In genomic region chr19:16556988-16557387, GRCm38 (mm10) we compare ENCODE assay signal across 22 mouse cellular contexts.
A peak's percentile ranks its signal among the peaks of the same experiment; 100 is the strongest.
DNase-seq lines count a peak whose midpoint lies in the region; ATAC-seq and TF ChIP-seq lines count a peak whose summit lies in the region.
"Had no signal": no experiment of that assay in that cellular context is flagged by ENCODE, and none has a peak within 500 bp of the region (broad histone marks: within the 10 kb centered on the region; RNA-seq: fewer than 3 reads in every experiment).

No protein-coding gene starts in this region.

- no peaks in the 10 kb centered on the region for H3K27me3 ChIP-seq in kidney, embryonic 15.5 days
- H3K27me3 ChIP-seq in lung, postnatal 0 days (replicated peaks; ENCODE audit: insufficient read depth, low read length): no peaks in the 10 kb centered on the region
- H3K27me3 ChIP-seq: heart, embryonic 15.5 days; hindbrain, embryonic 15.5 days; liver, embryonic 13.5 days; neural tube, embryonic 15.5 days had no signal

- no peak for TF ChIP-seq POLR2A in embryonic fibroblast, embryonic 13.5 days (IDR thresholded peaks at IDR 0.05; ENCODE audit: low read depth, low read length)

- ATAC-seq in kidney, embryonic 15.5 days (replicated peaks; ENCODE audit: low FRiP score): 0 out of 2 replicates have a peak, but pooled peaks have one; percentile 36
- peak; percentile 80 for ATAC-seq in lung, postnatal 0 days
- ATAC-seq: activated CD4-positive, CD25-positive, alpha-beta regulatory T cell, adult 4 months; forebrain, embryonic 16.5 days had no signal

- H3K36me3 ChIP-seq in kidney, embryonic 15.5 days: no peaks in the 10 kb centered on the region
- no peaks in the 10 kb centered on the region for H3K36me3 ChIP-seq in lung, postnatal 0 days (ENCODE audit: insufficient read depth, low read length)
- H3K36me3 ChIP-seq: forebrain, embryonic 10.5 days; heart, embryonic 15.5 days; hindbrain, embryonic 15.5 days; liver, embryonic 13.5 days; midbrain, embryonic 10.5 days; neural tube, embryonic 15.5 days had no signal

- peaks cover 10% of the 10 kb centered on the region; the same call in 1 of the 2 replicates for H3K4me1 ChIP-seq in kidney, embryonic 15.5 days
- H3K4me1 ChIP-seq in lung, postnatal 0 days (ENCODE audit: insufficient read depth, low read depth, low read length): no peaks in the 10 kb centered on the region; the same call in 1 of the 2 replicates
- H3K4me1 ChIP-seq in embryonic fibroblast, embryonic 13.5 days (ENCODE audit: control insufficient read depth, insufficient read depth, low read length): peaks cover 10% of the 10 kb centered on the region
- H3K4me1 ChIP-seq: forebrain, embryonic 10.5 days; heart, embryonic 15.5 days; hindbrain, embryonic 15.5 days; liver, embryonic 13.5 days; midbrain, embryonic 10.5 days had no signal

- no peak for DNase-seq in kidney, postnatal 36 days
- peak; percentile 76 for DNase-seq in lung, postnatal 0 days (ENCODE audit: low spot score)
- no peak for DNase-seq in lung, postnatal 25 days (ENCODE audit: low spot score)
- peak; percentile 4 for DNase-seq in lung, postnatal 36 days
- no peak for DNase-seq in adrenal gland, postnatal 10 days
- DNase-seq: adrenal gland, adult 8-10 months; cerebellum, adult 8-10 months; cerebellum, postnatal 36 days; heart, postnatal 4 days; kidney, adult 18-20 months; kidney, postnatal 10 days; liver, embryonic 13.5 days; right cerebral cortex, adult 18-20 months had no signal

- H3K9ac ChIP-seq in kidney, embryonic 15.5 days: no peak overlapping the region
- H3K9ac ChIP-seq in lung, postnatal 0 days (replicated peaks; ENCODE audit: low read depth): no peak overlapping the region
- H3K9ac ChIP-seq: heart, embryonic 15.5 days; hindbrain, embryonic 15.5 days; liver, embryonic 13.5 days; neural tube, embryonic 15.5 days had no signal

- no peaks in the 10 kb centered on the region for H3K9me3 ChIP-seq in kidney, embryonic 15.5 days (replicated peaks)
- no peaks in the 10 kb centered on the region for H3K9me3 ChIP-seq in lung, postnatal 0 days (ENCODE audit: low read length)
- H3K9me3 ChIP-seq: heart, embryonic 15.5 days; hindbrain, embryonic 15.5 days; liver, embryonic 13.5 days; midbrain, embryonic 10.5 days; neural tube, embryonic 15.5 days had no signal

- TF ChIP-seq CTCF in lung, postnatal 0 days (IDR thresholded peaks at IDR 0.05): no peak
- no peak for TF ChIP-seq CTCF in embryonic fibroblast, embryonic 13.5 days (IDR thresholded peaks at IDR 0.05; ENCODE audit: borderline replicate concordance, insufficient read depth, low read length)

- 43% methylated on average over 8 of the region's 8 CpGs for WGBS in kidney, embryonic 15.5 days
- 31% methylated on average over 8 of the region's 8 CpGs for WGBS in lung, postnatal 0 days

- H3K4me3 ChIP-seq in kidney, embryonic 15.5 days (replicated peaks): no peak overlapping the region
- H3K4me3 ChIP-seq in lung, postnatal 0 days (ENCODE audit: low read depth, low read length): no peak overlapping the region
- no peak overlapping the region for H3K4me3 ChIP-seq in embryonic fibroblast, embryonic 13.5 days (ENCODE audit: insufficient read depth, low read length)
- H3K4me3 ChIP-seq: forebrain, embryonic 10.5 days; heart, embryonic 15.5 days; hindbrain, embryonic 15.5 days; liver, embryonic 13.5 days; midbrain, embryonic 10.5 days; neural tube, embryonic 15.5 days had no signal

- TF ChIP-seq EP300 in lung, postnatal 0 days (IDR thresholded peaks at IDR 0.05): no peak

- H3K4me2 ChIP-seq in kidney, embryonic 15.5 days: no peak overlapping the region; the same call in 1 of the 2 replicates
- H3K4me2 ChIP-seq in lung, postnatal 0 days (replicated peaks; ENCODE audit: low read depth, low read length): no peak overlapping the region
- H3K4me2 ChIP-seq: heart, embryonic 15.5 days; hindbrain, embryonic 15.5 days; liver, embryonic 13.5 days; neural tube, embryonic 15.5 days had no signal

- H3K27ac ChIP-seq in kidney, embryonic 15.5 days: peak overlapping the region; percentile 55
- peak overlapping the region; percentile 66 for H3K27ac ChIP-seq in lung, postnatal 0 days (ENCODE audit: low read length)
- peak overlapping the region; percentile 43 for H3K27ac ChIP-seq in embryonic fibroblast, embryonic 13.5 days (ENCODE audit: insufficient read depth, low read length)
- H3K27ac ChIP-seq: forebrain, embryonic 10.5 days; heart, embryonic 15.5 days; hindbrain, embryonic 15.5 days; liver, embryonic 13.5 days; midbrain, embryonic 10.5 days; neural tube, embryonic 15.5 days had no signal

Comparison
In these comparisons a context has a peak if more than half of its experiments do, and no peak if none do; other contexts are left out.
1. DNase-seq: peak in lung, postnatal 0 days (single experiment) and lung, postnatal 36 days (single experiment); none in kidney, postnatal 36 days (0 of 2), lung, postnatal 25 days (single experiment) and adrenal gland, postnatal 10 days (single experiment).
2. Peak in every context shown above with its lines, with median percentiles within 50 percentile points of each other: H3K27ac ChIP-seq.